Mouse (Mus musculus): ENCODE measurements around the gene Hpse.

The Hpse gene

GRCm38 (mm10) chr5:100719235-100720088 lies at the start of gene Hpse:
Gene Hpse (minus strand): TSS chr5:100719716.
- H3K9me3 ChIP-seq (ENCODE audit: low read length): 0 out of 2 replicates have a peak, but pooled peaks cover 3% of the 10 kb centered on the region
- no peaks in the 10 kb centered on the region for H3K36me3 ChIP-seq (ENCODE audit: insufficient read depth, low read length)
- H3K27me3 ChIP-seq (ENCODE audit: insufficient read depth, low read length): peaks cover 70% of the 10 kb centered on the region
- H3K4me3 ChIP-seq (replicated peaks; ENCODE audit: low read length): peak within 1 kb of the TSS; percentile 82
- peaks cover 11% of the 10 kb centered on the region for H3K4me1 ChIP-seq (replicated peaks; ENCODE audit: low read depth, low read length)
- TF ChIP-seq CTCF (conservative IDR thresholded peaks at IDR 0.05; ENCODE audit: low read length) (no peak), NANOG (IDR thresholded peaks at IDR 0.05; ENCODE audit: borderline replicate concordance, low read length) (no peak), POU5F1 (IDR thresholded peaks at IDR 0.05; ENCODE audit: borderline replicate concordance, low read length) (no peak)

GRCm38 (mm10) chr5:100766026-100766425 lies 46.5 kb upstream of the Hpse start:
- TF ChIP-seq NANOG (IDR thresholded peaks at IDR 0.05; ENCODE audit: borderline replicate concordance, low read length) (no peak), POU5F1 (IDR thresholded peaks at IDR 0.05; ENCODE audit: borderline replicate concordance, low read length) (no peak), CTCF (conservative IDR thresholded peaks at IDR 0.05; ENCODE audit: low read length) (no peak)
- Histone ChIP-seq H3K27me3 (ENCODE audit: insufficient read depth, low read length) (no peaks in the 10 kb centered on the region), H3K4me3 (replicated peaks; ENCODE audit: low read length) (peak overlapping the region; percentile 69), H3K9me3 (ENCODE audit: low read length) (no peaks in the 10 kb centered on the region), H3K36me3 (ENCODE audit: insufficient read depth, low read length) (peaks cover 77% of the 10 kb centered on the region), H3K4me1 (replicated peaks; ENCODE audit: low read depth, low read length) (peaks cover 40% of the 10 kb centered on the region)

GRCm38 (mm10) chr5:100761736-100762135 lies 42.2 kb upstream of the Hpse start:
- Histone ChIP-seq H3K36me3 (ENCODE audit: insufficient read depth, low read length) (peaks cover 40% of the 10 kb centered on the region), H3K4me3 (replicated peaks; ENCODE audit: low read length) (no peak overlapping the region), H3K9me3 (ENCODE audit: low read length) (peaks cover 15% of the 10 kb centered on the region), H3K27me3 (ENCODE audit: insufficient read depth, low read length) (no peaks in the 10 kb centered on the region), H3K4me1 (replicated peaks; ENCODE audit: low read depth, low read length) (peaks cover 29% of the 10 kb centered on the region)
- TF ChIP-seq CTCF (conservative IDR thresholded peaks at IDR 0.05; ENCODE audit: low read length) (no peak), POU5F1 (IDR thresholded peaks at IDR 0.05; ENCODE audit: borderline replicate concordance, low read length) (no peak), NANOG (IDR thresholded peaks at IDR 0.05; ENCODE audit: borderline replicate concordance, low read length) (no peak)

GRCm38 (mm10) chr5:100760049-100760663 lies 40.6 kb upstream of the Hpse start:
- no peaks in the 10 kb centered on the region for H3K27me3 ChIP-seq (ENCODE audit: insufficient read depth, low read length)
- peaks cover 40% of the 10 kb centered on the region for H3K36me3 ChIP-seq (ENCODE audit: insufficient read depth, low read length)
- H3K9me3 ChIP-seq (ENCODE audit: low read length): peaks cover 19% of the 10 kb centered on the region
- no peak overlapping the region for H3K4me3 ChIP-seq (replicated peaks; ENCODE audit: low read length)
- H3K4me1 ChIP-seq (replicated peaks; ENCODE audit: low read depth, low read length): peaks cover 14% of the 10 kb centered on the region
- TF ChIP-seq CTCF (conservative IDR thresholded peaks at IDR 0.05; ENCODE audit: low read length): no peak
- TF ChIP-seq NANOG (IDR thresholded peaks at IDR 0.05; ENCODE audit: borderline replicate concordance, low read length): no peak
- no peak for TF ChIP-seq POU5F1 (IDR thresholded peaks at IDR 0.05; ENCODE audit: borderline replicate concordance, low read length)

- no peak for TF ChIP-seq POU5F1 (IDR thresholded peaks at IDR 0.05; ENCODE audit: borderline replicate concordance, low read length)
- no peak for TF ChIP-seq NANOG (IDR thresholded peaks at IDR 0.05; ENCODE audit: borderline replicate concordance, low read length)
- no peak for TF ChIP-seq CTCF (conservative IDR thresholded peaks at IDR 0.05; ENCODE audit: low read length)
- Histone ChIP-seq H3K9me3 (ENCODE audit: low read length) (peaks cover 19% of the 10 kb centered on the region), H3K4me1 (replicated peaks; ENCODE audit: low read depth, low read length) (peaks cover 12% of the 10 kb centered on the region; the same call in 1 of the 2 replicates), H3K27me3 (ENCODE audit: insufficient read depth, low read length) (no peaks in the 10 kb centered on the region), H3K4me3 (replicated peaks; ENCODE audit: low read length) (no peak overlapping the region), H3K36me3 (ENCODE audit: insufficient read depth, low read length) (peaks cover 20% of the 10 kb centered on the region)
Observed at GRCm38 (mm10) chr5:100758121-100758520, 38.6 kb upstream of the Hpse start.

- no peaks in the 10 kb centered on the region for H3K27me3 ChIP-seq (ENCODE audit: insufficient read depth, low read length)
- H3K9me3 ChIP-seq (ENCODE audit: low read length): peaks cover 34% of the 10 kb centered on the region
- no peaks in the 10 kb centered on the region for H3K36me3 ChIP-seq (ENCODE audit: insufficient read depth, low read length)
- TF ChIP-seq NANOG (IDR thresholded peaks at IDR 0.05; ENCODE audit: borderline replicate concordance, low read length) (no peak), POU5F1 (IDR thresholded peaks at IDR 0.05; ENCODE audit: borderline replicate concordance, low read length) (no peak), CTCF (conservative IDR thresholded peaks at IDR 0.05; ENCODE audit: low read length) (no peak)
- H3K4me3 ChIP-seq (replicated peaks; ENCODE audit: low read length): no peak overlapping the region
- H3K4me1 ChIP-seq (replicated peaks; ENCODE audit: low read depth, low read length): 0 out of 2 replicates have a peak, but pooled peaks cover 9% of the 10 kb centered on the region
Observed at GRCm38 (mm10) chr5:100753407-100753806, 33.9 kb upstream of the Hpse start.

- no peaks in the 10 kb centered on the region for H3K36me3 ChIP-seq (ENCODE audit: insufficient read depth, low read length)
- peaks cover 35% of the 10 kb centered on the region for H3K9me3 ChIP-seq (ENCODE audit: low read length)
- TF ChIP-seq CTCF (conservative IDR thresholded peaks at IDR 0.05; ENCODE audit: low read length) (no peak), POU5F1 (IDR thresholded peaks at IDR 0.05; ENCODE audit: borderline replicate concordance, low read length) (no peak), NANOG (IDR thresholded peaks at IDR 0.05; ENCODE audit: borderline replicate concordance, low read length) (no peak)
- no peaks in the 10 kb centered on the region for H3K27me3 ChIP-seq (ENCODE audit: insufficient read depth, low read length)
- 0 out of 2 replicates have a peak, but pooled peaks cover 6% of the 10 kb centered on the region for H3K4me1 ChIP-seq (replicated peaks; ENCODE audit: low read depth, low read length)
- H3K4me3 ChIP-seq (replicated peaks; ENCODE audit: low read length): no peak overlapping the region
Observed at GRCm38 (mm10) chr5:100751655-100752054, 32.1 kb upstream of the Hpse start.

- Histone ChIP-seq H3K36me3 (ENCODE audit: insufficient read depth, low read length) (no peaks in the 10 kb centered on the region), H3K27me3 (ENCODE audit: insufficient read depth, low read length) (no peaks in the 10 kb centered on the region), H3K4me3 (replicated peaks; ENCODE audit: low read length) (no peak overlapping the region), H3K9me3 (ENCODE audit: low read length) (peaks cover 35% of the 10 kb centered on the region), H3K4me1 (replicated peaks; ENCODE audit: low read depth, low read length) (0 out of 2 replicates have a peak, but pooled peaks cover 6% of the 10 kb centered on the region)
- no peak for TF ChIP-seq NANOG (IDR thresholded peaks at IDR 0.05; ENCODE audit: borderline replicate concordance, low read length)
- TF ChIP-seq CTCF (conservative IDR thresholded peaks at IDR 0.05; ENCODE audit: low read length): no peak
- no peak for TF ChIP-seq POU5F1 (IDR thresholded peaks at IDR 0.05; ENCODE audit: borderline replicate concordance, low read length)
Observed at GRCm38 (mm10) chr5:100750617-100751255, 31.2 kb upstream of the Hpse start.

All from E14TG2a.4 (cell line).